Mouse (Mus musculus): ENCODE results near the gene Aldh16a1. TPM values are rescaled to one million over a fixed set of nuclear protein-coding genes. Genes with fewer than 3 reads are reported as not detected.

The Aldh16a1 gene
- polyA plus RNA-seq, 1 experiment from 2014 or later, result 33.9 TPM

GRCm38 (mm10) chr7:45106441-45106840, 47.9 kb downstream of the Aldh16a1 start:
- Histone ChIP-seq H3K36me3 (ENCODE audit: control insufficient read depth, insufficient read depth) (no peaks in the 10 kb centered on the region), H3K27me3 (ENCODE audit: control insufficient read depth, insufficient read depth, low read length) (no peaks in the 10 kb centered on the region), H3K27ac (ENCODE audit: low read length) (no peak overlapping the region), H3K4me2 (ENCODE audit: low read depth, low read length) (no peak overlapping the region), H3K9me3 (replicated peaks; ENCODE audit: control insufficient read depth, low read length) (no peaks in the 10 kb centered on the region), H3K4me1 (ENCODE audit: control insufficient read depth, insufficient read depth, low read length) (peaks cover 16% of the 10 kb centered on the region), H3K4me3 (ENCODE audit: low read length) (no peak overlapping the region), H3K9ac (ENCODE audit: low read length) (no peak overlapping the region)
- ATAC-seq (replicated peaks; ENCODE audit: extremely low read depth, insufficient read depth, low FRiP score), result no peak
- 64% methylated on average over 6 of the region's 6 CpGs for WGBS

- no peak overlapping the region for H3K9ac ChIP-seq (ENCODE audit: low read length)
- H3K4me2 ChIP-seq (ENCODE audit: low read depth, low read length), result no peak overlapping the region
- no peaks in the 10 kb centered on the region for H3K27me3 ChIP-seq (ENCODE audit: control insufficient read depth, insufficient read depth, low read length)
- H3K36me3 ChIP-seq (ENCODE audit: control insufficient read depth, insufficient read depth), result no peaks in the 10 kb centered on the region
- ATAC-seq (replicated peaks; ENCODE audit: extremely low read depth, insufficient read depth, low FRiP score), result no peak
- H3K4me1 ChIP-seq (ENCODE audit: control insufficient read depth, insufficient read depth, low read length), result peaks cover 16% of the 10 kb centered on the region
- WGBS, result 77% methylated on average over 8 of the region's 8 CpGs
- no peak overlapping the region for H3K27ac ChIP-seq (ENCODE audit: low read length)
- no peak overlapping the region for H3K4me3 ChIP-seq (ENCODE audit: low read length)
- H3K9me3 ChIP-seq (replicated peaks; ENCODE audit: control insufficient read depth, low read length), result no peaks in the 10 kb centered on the region
These were observed 48.9 kb downstream of the Aldh16a1 start for GRCm38 (mm10) chr7:45105491-45105890.

GRCm38 (mm10) chr7:45104941-45105340, 49.4 kb downstream of the Aldh16a1 start:
- WGBS, result 62% methylated on average over 5 of the region's 5 CpGs

GRCm38 (mm10) chr7:45103652-45104180, 50.7 kb downstream of the Aldh16a1 start, which contains the start of gene Fcgrt:
Gene Fcgrt, minus strand, starts transcription at chr7:45103851.
- WGBS, result 17% methylated on average over 7 of the region's 7 CpGs
- Histone ChIP-seq H3K4me3 (ENCODE audit: low read length) (peak within 1 kb of the TSS; percentile 47), H3K9ac (ENCODE audit: low read length) (peak within 1 kb of the TSS; percentile 73), H3K4me1 (ENCODE audit: control insufficient read depth, insufficient read depth, low read length) (peaks cover 16% of the 10 kb centered on the region), H3K9me3 (replicated peaks; ENCODE audit: control insufficient read depth, low read length) (no peaks in the 10 kb centered on the region), H3K27ac (ENCODE audit: low read length) (peak within 1 kb of the TSS; percentile 89), H3K4me2 (ENCODE audit: low read depth, low read length) (peak within 1 kb of the TSS; percentile 58), H3K36me3 (ENCODE audit: control insufficient read depth, insufficient read depth) (no peaks in the 10 kb centered on the region), H3K27me3 (ENCODE audit: control insufficient read depth, insufficient read depth, low read length) (no peaks in the 10 kb centered on the region)
- ATAC-seq (replicated peaks; ENCODE audit: extremely low read depth, insufficient read depth, low FRiP score), result peak; percentile 97

More at GRCm38 (mm10) chr7:45104941-45105340, 49.4 kb downstream of the Aldh16a1 start:
- Histone ChIP-seq H3K9me3 (replicated peaks; ENCODE audit: control insufficient read depth, low read length) (no peaks in the 10 kb centered on the region), H3K27ac (ENCODE audit: low read length) (no peak overlapping the region), H3K4me1 (ENCODE audit: control insufficient read depth, insufficient read depth, low read length) (peaks cover 16% of the 10 kb centered on the region), H3K36me3 (ENCODE audit: control insufficient read depth, insufficient read depth) (no peaks in the 10 kb centered on the region), H3K4me2 (ENCODE audit: low read depth, low read length) (no peak overlapping the region), H3K9ac (ENCODE audit: low read length) (no peak overlapping the region), H3K4me3 (ENCODE audit: low read length) (no peak overlapping the region), H3K27me3 (ENCODE audit: control insufficient read depth, insufficient read depth, low read length) (no peaks in the 10 kb centered on the region)
- no peak for ATAC-seq (replicated peaks; ENCODE audit: extremely low read depth, insufficient read depth, low FRiP score)

- H3K9ac ChIP-seq (ENCODE audit: low read length), result peak overlapping the region; percentile 73
- WGBS, result 70% methylated on average over 9 of the region's 9 CpGs
- no peak for ATAC-seq (replicated peaks; ENCODE audit: extremely low read depth, insufficient read depth, low FRiP score)
- no peaks in the 10 kb centered on the region for H3K9me3 ChIP-seq (replicated peaks; ENCODE audit: control insufficient read depth, low read length)
- no peaks in the 10 kb centered on the region for H3K27me3 ChIP-seq (ENCODE audit: control insufficient read depth, insufficient read depth, low read length)
- H3K27ac ChIP-seq (ENCODE audit: low read length), result peak overlapping the region; percentile 89
- peak overlapping the region; percentile 58 for H3K4me2 ChIP-seq (ENCODE audit: low read depth, low read length)
- H3K36me3 ChIP-seq (ENCODE audit: control insufficient read depth, insufficient read depth), result no peaks in the 10 kb centered on the region
- H3K4me1 ChIP-seq (ENCODE audit: control insufficient read depth, insufficient read depth, low read length), result peaks cover 16% of the 10 kb centered on the region
- H3K4me3 ChIP-seq (ENCODE audit: low read length), result peak overlapping the region; percentile 47
These were observed 51.3 kb downstream of the Aldh16a1 start for GRCm38 (mm10) chr7:45102940-45103585.

GRCm38 (mm10) chr7:45102441-45102840, 51.9 kb downstream of the Aldh16a1 start:
- H3K4me3 ChIP-seq (ENCODE audit: low read length), result peak overlapping the region; percentile 47
- peak overlapping the region; percentile 58 for H3K4me2 ChIP-seq (ENCODE audit: low read depth, low read length)
- H3K36me3 ChIP-seq (ENCODE audit: control insufficient read depth, insufficient read depth), result no peaks in the 10 kb centered on the region

GRCm38 (mm10) chr7:45100046-45100445, 54.3 kb downstream of the Aldh16a1 start:
- Histone ChIP-seq H3K4me3 (ENCODE audit: low read length) (no peak overlapping the region), H3K9ac (ENCODE audit: low read length) (no peak overlapping the region), H3K9me3 (replicated peaks; ENCODE audit: control insufficient read depth, low read length) (no peaks in the 10 kb centered on the region), H3K27ac (ENCODE audit: low read length) (no peak overlapping the region), H3K36me3 (ENCODE audit: control insufficient read depth, insufficient read depth) (no peaks in the 10 kb centered on the region), H3K27me3 (ENCODE audit: control insufficient read depth, insufficient read depth, low read length) (no peaks in the 10 kb centered on the region), H3K4me2 (ENCODE audit: low read depth, low read length) (no peak overlapping the region), H3K4me1 (ENCODE audit: control insufficient read depth, insufficient read depth, low read length) (peaks cover 16% of the 10 kb centered on the region)
- ATAC-seq (replicated peaks; ENCODE audit: extremely low read depth, insufficient read depth, low FRiP score), result no peak
- 88% methylated on average over 6 of the region's 6 CpGs for WGBS

More at GRCm38 (mm10) chr7:45102441-45102840, 51.9 kb downstream of the Aldh16a1 start:
- whole genome bisulfite sequencing, result 80% methylated on average over 11 of the region's 11 CpGs
- ATAC-seq (replicated peaks; ENCODE audit: extremely low read depth, insufficient read depth, low FRiP score), result no peak
- Histone ChIP-seq H3K9me3 (replicated peaks; ENCODE audit: control insufficient read depth, low read length) (no peaks in the 10 kb centered on the region), H3K27ac (ENCODE audit: low read length) (no peak overlapping the region), H3K4me1 (ENCODE audit: control insufficient read depth, insufficient read depth, low read length) (peaks cover 16% of the 10 kb centered on the region), H3K27me3 (ENCODE audit: control insufficient read depth, insufficient read depth, low read length) (no peaks in the 10 kb centered on the region), H3K9ac (ENCODE audit: low read length) (peak overlapping the region; percentile 73; the same call in 1 of the 2 replicates)

GRCm38 (mm10) chr7:45098541-45099240, 55.7 kb downstream of the Aldh16a1 start:
- Histone ChIP-seq H3K4me2 (ENCODE audit: low read depth, low read length) (no peak overlapping the region), H3K9ac (ENCODE audit: low read length) (no peak overlapping the region), H3K27me3 (ENCODE audit: control insufficient read depth, insufficient read depth, low read length) (no peaks in the 10 kb centered on the region), H3K36me3 (ENCODE audit: control insufficient read depth, insufficient read depth) (no peaks in the 10 kb centered on the region), H3K9me3 (replicated peaks; ENCODE audit: control insufficient read depth, low read length) (no peaks in the 10 kb centered on the region), H3K4me1 (ENCODE audit: control insufficient read depth, insufficient read depth, low read length) (peaks cover 9% of the 10 kb centered on the region; the same call in 1 of the 2 replicates), H3K4me3 (ENCODE audit: low read length) (no peak overlapping the region), H3K27ac (ENCODE audit: low read length) (no peak overlapping the region)
- ATAC-seq (replicated peaks; ENCODE audit: extremely low read depth, insufficient read depth, low FRiP score), result no peak
- WGBS, result 84% methylated on average over 8 of the region's 8 CpGs

GRCm38 (mm10) chr7:45097479-45097878, 56.9 kb downstream of the Aldh16a1 start:
- H3K4me1 ChIP-seq (ENCODE audit: control insufficient read depth, insufficient read depth, low read length), result peaks cover 9% of the 10 kb centered on the region
- H3K4me3 ChIP-seq (ENCODE audit: low read length), result no peak overlapping the region
- no peak for ATAC-seq (replicated peaks; ENCODE audit: extremely low read depth, insufficient read depth, low FRiP score)
- no peak overlapping the region; the same call in 1 of the 2 replicates for H3K27ac ChIP-seq (ENCODE audit: low read length)
- no peaks in the 10 kb centered on the region for H3K9me3 ChIP-seq (replicated peaks; ENCODE audit: control insufficient read depth, low read length)
- no peaks in the 10 kb centered on the region for H3K27me3 ChIP-seq (ENCODE audit: control insufficient read depth, insufficient read depth, low read length)
- H3K9ac ChIP-seq (ENCODE audit: low read length), result no peak overlapping the region
- 52% methylated on average over 6 of the region's 6 CpGs for WGBS
- no peaks in the 10 kb centered on the region for H3K36me3 ChIP-seq (ENCODE audit: control insufficient read depth, insufficient read depth)
- no peak overlapping the region for H3K4me2 ChIP-seq (ENCODE audit: low read depth, low read length)
